Mouse (Mus musculus) E14TG2a.4 (cell line): ENCODE results near the gene Pcf11.
A peak's percentile ranks its signal among the peaks of the same experiment; 100 is the strongest.

ENCODE experiments used
- H3K27me3 ChIP-seq: 2 replicates; pipeline ENCODE4 v1.6.1; 2014; ENCODE audit warnings: low read length, control low read depth; ENCODE audit not compliant: insufficient read depth
- H3K36me3 ChIP-seq: 2 replicates; pipeline ENCODE4 v1.6.1; 2014; ENCODE audit warnings: low read length, control low read depth; ENCODE audit not compliant: insufficient read depth
- H3K4me1 ChIP-seq: replicated peaks from 2 replicates; pipeline ENCODE4 v1.6.1; 2014; ENCODE audit warnings: low read depth, low read length, control low read depth
- H3K4me3 ChIP-seq: replicated peaks from 2 replicates; pipeline ENCODE4 v1.5.1; 2014; ENCODE audit warnings: mild to moderate bottlenecking, low read length
- H3K9me3 ChIP-seq: 2 replicates; pipeline ENCODE4 v1.6.1; 2014; ENCODE audit warnings: low read length, control low read depth
- CTCF ChIP-seq: conservative IDR thresholded peaks from 2 replicates; pipeline ENCODE4 v1.5.1; 2014; ENCODE audit warnings: low read length
- NANOG ChIP-seq: IDR thresholded peaks from 2 replicates; pipeline ENCODE4 v1.6.1; 2014; ENCODE audit warnings: borderline replicate concordance, low read length, mixed read lengths
- POU5F1 ChIP-seq: IDR thresholded peaks from 2 replicates; pipeline ENCODE4 v1.6.1; 2014; ENCODE audit warnings: low read length, borderline replicate concordance

Gene Pcf11

GRCm38 (mm10) chr7:92624488-92624887 is 45.2 kb downstream of the Pcf11 start:
- H3K36me3 ChIP-seq: no peaks in the 10 kb centered on the region
- no peaks in the 10 kb centered on the region for H3K9me3 ChIP-seq
- no peak overlapping the region for H3K4me3 ChIP-seq
- H3K27me3 ChIP-seq: no peaks in the 10 kb centered on the region
- no peaks in the 10 kb centered on the region for H3K4me1 ChIP-seq
- TF ChIP-seq CTCF: peak; percentile 12
- no peak for TF ChIP-seq NANOG

- 0 out of 2 replicates have a peak, but pooled peaks cover 2% of the 10 kb centered on the region for H3K4me1 ChIP-seq
- no peak overlapping the region for H3K4me3 ChIP-seq
- no peaks in the 10 kb centered on the region for H3K27me3 ChIP-seq
- TF ChIP-seq POU5F1: no peak
- TF ChIP-seq CTCF: no peak
- no peak for TF ChIP-seq NANOG
- no peaks in the 10 kb centered on the region for H3K9me3 ChIP-seq
- no peaks in the 10 kb centered on the region for H3K36me3 ChIP-seq
Measured at GRCm38 (mm10) chr7:92610830-92611229, 58.9 kb downstream of the Pcf11 start.

DNA sequence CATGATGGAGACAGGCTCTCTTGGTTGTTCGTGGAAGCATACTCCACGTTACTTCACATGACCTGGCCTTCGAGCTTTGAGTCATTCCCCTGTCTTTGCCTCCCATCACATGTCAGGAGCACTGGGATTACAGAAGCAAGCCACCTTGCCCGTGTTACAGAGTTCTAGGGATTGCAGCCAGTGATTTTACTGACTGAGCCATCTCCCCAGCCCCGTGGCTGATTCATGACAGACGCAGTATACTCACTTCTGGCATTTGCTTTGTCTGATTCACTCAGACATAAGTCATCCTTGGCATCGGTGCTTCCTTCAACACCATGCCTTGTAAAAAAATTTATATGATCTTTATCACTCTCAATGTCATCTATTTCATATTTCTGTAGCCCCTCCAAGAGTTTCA is 64.8 kb downstream of the Pcf11 start:
- Histone ChIP-seq H3K36me3 (no peaks in the 10 kb centered on the region), H3K4me3 (no peak overlapping the region), H3K4me1 (no peaks in the 10 kb centered on the region), H3K27me3 (no peaks in the 10 kb centered on the region), H3K9me3 (no peaks in the 10 kb centered on the region)
- TF ChIP-seq POU5F1 (no peak), CTCF (no peak), NANOG (no peak)
